Mouse (Mus musculus): ENCODE data around the gene Poc1a.

DNA sequence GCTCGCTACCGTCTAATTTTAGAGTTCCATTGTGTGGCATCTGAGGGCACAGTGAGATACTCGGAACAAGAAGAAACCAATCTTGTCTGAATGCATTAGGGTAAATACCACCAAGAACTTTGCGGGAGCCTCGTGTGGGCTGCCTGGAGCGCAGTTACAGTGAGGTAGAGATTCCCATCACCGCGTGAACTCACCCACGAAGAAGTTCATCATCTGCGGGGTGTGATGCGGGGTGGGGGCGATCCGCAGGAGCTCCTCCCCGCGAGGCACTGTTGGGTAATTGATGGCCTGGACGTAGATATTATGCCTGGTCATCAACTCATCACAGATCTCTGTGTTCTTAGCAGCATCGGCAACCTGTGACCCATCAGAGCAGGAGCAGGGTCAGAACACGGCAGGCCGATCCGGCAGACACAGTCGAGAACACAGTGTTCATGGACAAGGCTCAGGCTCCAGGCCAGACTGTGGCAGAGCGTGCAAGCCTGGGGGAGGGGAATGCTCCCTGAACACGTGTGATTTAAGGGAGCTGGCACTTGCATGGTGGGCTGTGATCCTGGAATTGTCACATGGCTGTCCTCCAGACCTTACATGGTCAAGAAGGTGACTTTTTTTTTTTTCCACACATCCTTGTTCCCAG lies 45.5 kb upstream of the Poc1a start:
- no peak for TF ChIP-seq CTCF (conservative IDR thresholded peaks at IDR 0.05 in 1 of 2, IDR thresholded peaks at IDR 0.05 in 1 of 2; ENCODE audit: low read depth in 2 of 2, low read length in 2 of 2)
- no peak for TF ChIP-seq MAZ (IDR thresholded peaks at IDR 0.05; ENCODE audit: low read depth, low read length)
